Mouse (Mus musculus) myocyte (in vitro differentiated cells): ENCODE measurements around the gene Itga8. TPM values are rescaled to one million over a fixed set of nuclear protein-coding genes. Genes with fewer than 3 reads are reported as not detected.

Source experiments
- H3K27me3 ChIP-seq: one replicate; pipeline ENCODE4 v1.6.1; 2011; ENCODE audit not compliant: control insufficient read depth, insufficient read depth, insufficient read length
- H3K36me3 ChIP-seq: one replicate; pipeline ENCODE4 v1.6.1; 2011; ENCODE audit not compliant: control insufficient read depth, insufficient read depth
- H3K4me2 ChIP-seq: one replicate; pipeline ENCODE4 v1.6.1; 2011; ENCODE audit warnings: low read depth, control low read depth
- H3K4me3 ChIP-seq: one replicate; pipeline ENCODE4 v1.5.1; 2011; ENCODE audit warnings: mild to moderate bottlenecking, control low read depth, moderate library complexity
- H3K79me2 ChIP-seq: one replicate; pipeline ENCODE4 v1.6.1; 2011; ENCODE audit not compliant: control insufficient read depth, insufficient read depth
- H3ac ChIP-seq: one replicate; pipeline ENCODE4 v1.6.1; 2011; ENCODE audit not compliant: control insufficient read depth, insufficient read length
- CEBPB ChIP-seq: IDR thresholded peaks from 2 replicates; pipeline ENCODE4 v1.6.1; 2011; ENCODE audit warnings: mild to moderate bottlenecking, moderate library complexity; ENCODE audit not compliant: poor library complexity, insufficient read depth, severe bottlenecking
- E2F4 ChIP-seq: IDR thresholded peaks from one replicate; pipeline ENCODE4 v1.6.1; 2011; ENCODE audit warnings: mild to moderate bottlenecking, control low read depth, moderate library complexity; ENCODE audit not compliant: insufficient read depth
- MAX ChIP-seq: IDR thresholded peaks from one replicate; pipeline ENCODE4 v1.6.1; 2011; ENCODE audit warnings: low read depth, mild to moderate bottlenecking, control low read depth
- MYOD1 ChIP-seq, 3 experiments: IDR thresholded peaks; one replicate each; pipeline ENCODE4 v1.6.1; 2011; ENCODE audit warnings: control low read depth in 2 of 3, low read depth in 2 of 3, mild to moderate bottlenecking in 2 of 3, moderate library complexity in 1 of 3; ENCODE audit not compliant: insufficient read length in 2 of 3, control insufficient read depth in 1 of 3
- MYOG ChIP-seq, 3 experiments: IDR thresholded peaks; one replicate each; pipeline ENCODE4 v1.6.1; 2011; ENCODE audit warnings: control low read depth in 2 of 3, low read depth in 2 of 3, mild to moderate bottlenecking in 2 of 3; ENCODE audit not compliant: insufficient read length in 2 of 3, control insufficient read depth in 1 of 3, insufficient read depth in 1 of 3
- POLR2A ChIP-seq: IDR thresholded peaks from one replicate; pipeline ENCODE4 v1.6.1; 2011; ENCODE audit warnings: low read depth, mild to moderate bottlenecking, control low read depth, moderate library complexity; ENCODE audit not compliant: insufficient read length
- POLR2AphosphoS2 ChIP-seq: IDR thresholded peaks from one replicate; pipeline ENCODE4 v1.6.1; 2011; ENCODE audit warnings: low read depth, control low read depth; ENCODE audit not compliant: insufficient read length
- REST ChIP-seq: IDR thresholded peaks from one replicate; pipeline ENCODE4 v1.6.1; 2011; ENCODE audit warnings: mild to moderate bottlenecking, control low read depth, moderate library complexity; ENCODE audit not compliant: insufficient read depth, insufficient read length
- SRF ChIP-seq: IDR thresholded peaks from one replicate; pipeline ENCODE4 v1.6.1; 2011; ENCODE audit warnings: low read depth; ENCODE audit not compliant: control insufficient read depth, insufficient read length
- TCF12 ChIP-seq: IDR thresholded peaks from one replicate; pipeline ENCODE4 v1.6.1; 2011; ENCODE audit warnings: mild to moderate bottlenecking, control low read depth; ENCODE audit not compliant: poor library complexity, insufficient read depth, severe bottlenecking
- TCF3 ChIP-seq: IDR thresholded peaks from one replicate; pipeline ENCODE4 v1.6.1; 2011; ENCODE audit warnings: low read depth, control low read depth; ENCODE audit not compliant: insufficient read length
- USF1 ChIP-seq: IDR thresholded peaks from one replicate; pipeline ENCODE4 v1.6.1; 2011; ENCODE audit warnings: low read depth, mild to moderate bottlenecking, control low read depth, moderate library complexity
- polyA plus RNA-seq: library from polyadenylated mRNA; unstranded; fragments of >200 nt; fragmentation: generic; extraction: Trizol; gene quantifications from one replicate; pipeline ENCODE4 v1.2.1, GENCODE M21; 2012; ENCODE audit warnings: missing spikeins

Itga8 gene
- polyA plus RNA-seq, 1 experiment = 0.08 TPM

DNA sequence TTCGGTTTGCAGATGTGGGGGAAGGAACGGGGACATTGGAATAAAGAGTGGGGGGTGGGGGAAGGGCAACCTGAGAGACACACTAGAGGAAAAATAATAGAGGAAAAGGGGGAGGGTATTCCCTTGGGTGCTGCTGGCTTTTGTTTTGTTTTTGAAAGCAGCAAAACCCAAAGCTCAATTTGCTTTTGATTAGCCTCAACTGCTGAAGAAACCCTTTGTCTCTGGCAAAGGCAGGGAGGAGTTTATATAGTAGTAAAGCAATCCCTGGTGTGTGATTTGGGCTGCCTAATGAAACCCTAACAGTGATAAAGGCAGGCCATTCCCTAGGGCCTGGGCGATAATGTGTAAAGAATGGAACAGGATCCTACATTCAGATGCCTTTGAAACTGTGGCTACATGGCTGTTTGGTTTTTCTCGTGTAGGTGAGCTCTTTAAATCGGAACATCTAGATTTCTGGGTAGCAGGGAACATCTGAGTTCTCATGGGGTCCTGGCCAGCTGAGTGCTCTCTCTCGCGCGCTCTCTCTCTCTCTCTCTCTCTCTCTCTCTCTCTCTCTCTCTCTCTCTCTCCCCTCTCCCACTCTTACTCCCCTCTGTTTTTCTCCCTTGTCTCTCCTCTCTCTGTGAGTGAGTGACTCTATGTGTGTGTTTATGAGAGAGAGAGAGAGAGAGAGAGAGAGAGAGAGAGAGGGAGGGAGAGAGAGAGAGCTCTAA lies 26.8 kb upstream of the Itga8 start:
- H3K27me3 ChIP-seq = no peaks in the 10 kb centered on the region
- H3ac ChIP-seq = no peak overlapping the region
- no peak overlapping the region for H3K4me2 ChIP-seq
- H3K36me3 ChIP-seq = no peaks in the 10 kb centered on the region
- H3K4me3 ChIP-seq = no peak overlapping the region
- H3K79me2 ChIP-seq = no peaks in the 10 kb centered on the region
- TF ChIP-seq MYOG (IDR thresholded peaks at IDR 0.05; ENCODE audit: control insufficient read depth in 1 of 3, insufficient read depth in 1 of 3, insufficient read length in 2 of 3, low read depth in 2 of 3) (no peak), POLR2A (no peak), USF1 (no peak), CEBPB (no peak), TCF12 (no peak), POLR2AphosphoS2 (no peak), SRF (no peak)

GRCm38 (mm10) chr2:12327691-12328354 lies 26.1 kb upstream of the Itga8 start:
- Histone ChIP-seq H3K4me2 (no peak overlapping the region), H3ac (no peak overlapping the region), H3K4me3 (no peak overlapping the region), H3K27me3 (no peaks in the 10 kb centered on the region), H3K36me3 (no peaks in the 10 kb centered on the region), H3K79me2 (no peaks in the 10 kb centered on the region)
- no peak for TF ChIP-seq USF1
- TF ChIP-seq POLR2AphosphoS2 = no peak
- TF ChIP-seq CEBPB = no peak
- TF ChIP-seq MYOD1 (IDR thresholded peaks at IDR 0.05; ENCODE audit: control insufficient read depth in 1 of 3, insufficient read length in 2 of 3, low read depth in 2 of 3) = no peak
- TF ChIP-seq MYOG (IDR thresholded peaks at IDR 0.05; ENCODE audit: control insufficient read depth in 1 of 3, insufficient read depth in 1 of 3, insufficient read length in 2 of 3, low read depth in 2 of 3) = no peak
- no peak for TF ChIP-seq POLR2A
- no peak for TF ChIP-seq REST
- no peak for TF ChIP-seq SRF
- TF ChIP-seq MAX = no peak
- TF ChIP-seq E2F4 = no peak
- no peak for TF ChIP-seq TCF3
- TF ChIP-seq TCF12 = no peak

- H3ac ChIP-seq = no peak overlapping the region
- no peak overlapping the region for H3K4me2 ChIP-seq
- H3K27me3 ChIP-seq = no peaks in the 10 kb centered on the region
- no peak for TF ChIP-seq SRF
- no peak for TF ChIP-seq MAX
- TF ChIP-seq USF1 = no peak
- no peak for TF ChIP-seq POLR2AphosphoS2
- TF ChIP-seq REST = no peak
- TF ChIP-seq E2F4 = no peak
- TF ChIP-seq TCF3 = no peak
- TF ChIP-seq POLR2A = no peak
- TF ChIP-seq CEBPB = no peak
- TF ChIP-seq TCF12 = no peak
- TF ChIP-seq MYOG (IDR thresholded peaks at IDR 0.05; ENCODE audit: control insufficient read depth in 1 of 3, insufficient read depth in 1 of 3, insufficient read length in 2 of 3, low read depth in 2 of 3) = no peak
- TF ChIP-seq MYOD1 (IDR thresholded peaks at IDR 0.05; ENCODE audit: control insufficient read depth in 1 of 3, insufficient read length in 2 of 3, low read depth in 2 of 3) = no peak
- H3K79me2 ChIP-seq = no peaks in the 10 kb centered on the region
- H3K4me3 ChIP-seq = no peak overlapping the region
- no peaks in the 10 kb centered on the region for H3K36me3 ChIP-seq
Measured at GRCm38 (mm10) chr2:12327216-12327615, 25.5 kb upstream of the Itga8 start.

GRCm38 (mm10) chr2:12325868-12326267 lies 24.1 kb upstream of the Itga8 start:
- Histone ChIP-seq H3K4me3 (no peak overlapping the region), H3K4me2 (peak overlapping the region; percentile 44), H3K36me3 (no peaks in the 10 kb centered on the region), H3K79me2 (no peaks in the 10 kb centered on the region), H3K27me3 (no peaks in the 10 kb centered on the region), H3ac (no peak overlapping the region)
- no peak for TF ChIP-seq E2F4
- no peak for TF ChIP-seq POLR2A
- no peak for TF ChIP-seq MAX
- TF ChIP-seq SRF = no peak
- TF ChIP-seq REST = no peak
- TF ChIP-seq POLR2AphosphoS2 = no peak
- TF ChIP-seq MYOD1 (IDR thresholded peaks at IDR 0.05; ENCODE audit: control insufficient read depth in 1 of 3, insufficient read length in 2 of 3, low read depth in 2 of 3) = no peak
- TF ChIP-seq USF1 = no peak
- no peak for TF ChIP-seq MYOG (IDR thresholded peaks at IDR 0.05; ENCODE audit: control insufficient read depth in 1 of 3, insufficient read depth in 1 of 3, insufficient read length in 2 of 3, low read depth in 2 of 3)
- TF ChIP-seq TCF12 = no peak
- no peak for TF ChIP-seq TCF3
- no peak for TF ChIP-seq CEBPB
